Mouse (Mus musculus): ENCODE data around the gene Asb7. TPM values are rescaled to one million over a fixed set of nuclear protein-coding genes. Genes with fewer than 3 reads are reported as not detected.

The Asb7 gene
- 10 to 100 TPM in 1 of 2 experiments, 1 to 10 TPM in 1; 9.9 to 13.7 TPM for total RNA-seq (2021)

GRCm38 (mm10) chr7:66689294-66689619 lies at the start of gene Asb7:
Asb7 (minus strand) TSS chr7:66689596.
- DNase-seq = no peak

DNA sequence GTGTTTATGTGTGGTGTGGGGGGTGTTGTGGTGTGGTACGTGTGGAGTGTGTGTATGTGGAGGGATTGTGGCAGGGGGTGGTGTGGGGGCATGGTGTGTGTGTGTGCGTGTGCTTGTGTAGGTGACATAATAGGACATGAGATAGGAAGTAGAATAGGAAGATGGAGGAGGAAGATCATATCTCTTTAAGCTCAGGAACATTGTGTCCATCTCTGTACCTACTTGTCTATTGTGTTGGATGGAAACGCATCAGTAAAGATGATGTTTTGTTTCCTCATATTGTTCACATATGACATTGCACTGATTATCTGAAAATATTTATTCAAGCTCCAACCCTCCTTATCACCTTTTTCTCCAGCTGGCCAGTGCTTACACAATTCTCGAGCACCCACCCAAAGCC lies 48.0 kb upstream of the Asb7 start:
- no peak for DNase-seq

DNA sequence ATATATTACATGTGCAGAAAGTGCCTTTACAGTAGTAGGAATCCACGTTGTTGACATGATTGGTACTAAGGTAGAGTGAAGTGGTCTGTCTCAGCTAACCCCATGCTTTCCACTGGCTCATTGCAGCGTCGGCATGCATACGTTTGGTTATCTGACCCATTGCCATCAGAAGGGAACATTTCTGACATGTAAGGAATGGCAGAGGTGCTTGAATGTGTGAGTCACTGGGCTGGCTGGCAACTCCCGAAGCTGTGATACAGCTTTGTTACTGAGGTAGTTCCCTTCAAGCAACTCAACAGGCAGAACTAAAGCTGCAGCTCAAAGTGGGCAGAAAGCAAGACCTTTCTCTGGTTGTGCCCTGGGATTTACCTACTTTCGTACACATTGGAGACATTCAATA lies 45.6 kb upstream of the Asb7 start:
- DNase-seq = no peak

DNA sequence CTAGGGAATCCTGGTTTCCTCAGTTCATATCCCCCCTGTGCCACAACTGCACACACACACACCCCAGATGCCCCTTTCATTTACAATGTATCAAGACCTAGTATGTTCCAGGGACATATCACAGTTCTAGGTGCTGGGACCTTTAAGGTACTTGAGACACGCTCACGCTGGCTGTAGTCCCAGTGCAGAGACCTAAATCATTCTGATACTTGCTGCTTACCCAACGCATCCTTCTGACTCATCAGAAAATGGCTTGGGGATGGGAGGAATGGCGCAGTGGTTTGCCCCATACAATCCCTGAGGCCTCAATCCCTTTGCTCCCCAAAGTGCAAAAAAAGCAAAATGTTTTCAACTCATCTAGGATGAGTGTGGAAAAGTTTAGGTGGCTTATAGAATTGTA lies 45.1 kb upstream of the Asb7 start:
- DNase-seq = no peak

DNA sequence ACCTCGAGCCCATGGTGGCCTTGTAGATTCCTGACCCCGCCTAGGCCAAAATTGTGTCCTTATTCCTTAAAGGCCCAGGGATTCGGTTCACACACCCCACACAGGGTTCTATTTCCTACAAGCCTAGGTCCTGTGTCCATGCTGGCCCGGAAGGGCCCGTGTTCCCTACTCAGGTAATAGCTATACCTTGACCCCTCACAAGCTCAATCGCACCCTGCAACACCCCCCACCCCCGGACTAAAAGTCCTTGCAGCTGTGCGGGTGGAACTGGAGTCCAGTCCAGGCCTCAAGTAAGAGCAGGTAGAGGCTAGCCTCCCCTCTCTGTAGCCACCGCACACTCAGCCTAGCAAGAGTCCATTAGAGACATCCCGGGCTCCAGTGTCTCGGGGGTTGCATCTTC lies 44.5 kb upstream of the Asb7 start:
- DNase-seq = no peak

DNA sequence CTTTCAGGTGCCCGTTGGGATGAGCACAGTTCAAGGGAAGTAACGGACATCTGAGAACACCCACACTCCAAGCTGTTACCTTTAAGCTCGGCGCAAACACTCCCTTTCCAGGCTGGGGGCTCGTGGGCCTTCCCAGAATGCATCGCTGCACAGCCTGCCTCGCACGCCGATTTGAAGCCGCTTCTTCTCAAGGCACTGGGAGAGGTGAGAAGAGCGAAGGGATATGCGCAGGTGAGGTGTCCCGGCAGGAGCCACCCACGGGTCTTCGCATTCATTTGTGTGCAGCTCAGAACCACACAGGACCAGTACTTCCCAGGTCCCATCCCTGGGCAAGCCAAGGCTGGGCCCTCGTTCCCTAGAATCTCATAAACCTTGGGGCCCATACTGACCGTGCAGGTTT lies 44.0 kb upstream of the Asb7 start:
- no peak for DNase-seq

DNA sequence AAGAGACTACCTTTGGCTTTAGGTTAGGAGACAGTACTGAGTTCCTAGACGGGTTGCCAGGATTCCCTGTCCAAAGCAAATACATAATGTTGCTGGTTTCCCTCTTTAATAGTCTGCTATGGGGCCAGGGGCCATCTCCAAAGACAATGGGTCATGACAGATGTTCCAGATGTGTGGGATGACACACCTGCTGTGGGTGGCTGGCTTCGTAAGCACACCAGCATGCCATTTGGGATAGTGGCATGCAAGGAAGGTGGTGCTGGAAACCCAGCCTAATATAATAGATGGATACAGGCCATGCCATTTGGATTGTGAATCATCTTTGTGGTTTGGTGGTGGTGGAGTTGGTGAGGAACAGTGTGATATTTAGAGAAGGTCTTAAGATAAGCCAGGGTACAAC lies 39.8 kb upstream of the Asb7 start:
- DNase-seq = no peak

GRCm38 (mm10) chr7:66728072-66728471 lies 38.7 kb upstream of the Asb7 start:
- DNase-seq = no peak

DNA sequence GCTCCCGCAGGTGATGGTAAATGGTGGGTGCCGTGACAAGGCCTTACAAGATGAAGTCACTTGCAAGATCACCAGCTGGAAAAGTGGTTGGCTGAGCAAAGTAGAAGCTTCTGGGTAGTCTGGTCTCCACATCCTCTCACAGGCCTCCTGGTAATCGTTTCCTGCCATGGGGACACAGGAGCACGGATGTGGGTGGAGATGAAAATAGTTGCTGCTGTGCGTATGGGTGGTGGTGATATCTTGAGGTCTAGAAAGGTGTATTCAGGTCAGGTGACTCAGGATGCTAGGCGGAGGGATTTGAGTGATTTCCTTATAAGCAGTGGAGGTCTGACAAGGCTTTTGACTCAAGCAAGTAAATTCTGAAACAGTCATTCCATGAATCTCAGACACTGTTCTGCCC lies 35.6 kb upstream of the Asb7 start:
- no peak for DNase-seq

GRCm38 (mm10) chr7:66724514-66724913 lies 35.1 kb upstream of the Asb7 start:
- DNase-seq = no peak

DNA sequence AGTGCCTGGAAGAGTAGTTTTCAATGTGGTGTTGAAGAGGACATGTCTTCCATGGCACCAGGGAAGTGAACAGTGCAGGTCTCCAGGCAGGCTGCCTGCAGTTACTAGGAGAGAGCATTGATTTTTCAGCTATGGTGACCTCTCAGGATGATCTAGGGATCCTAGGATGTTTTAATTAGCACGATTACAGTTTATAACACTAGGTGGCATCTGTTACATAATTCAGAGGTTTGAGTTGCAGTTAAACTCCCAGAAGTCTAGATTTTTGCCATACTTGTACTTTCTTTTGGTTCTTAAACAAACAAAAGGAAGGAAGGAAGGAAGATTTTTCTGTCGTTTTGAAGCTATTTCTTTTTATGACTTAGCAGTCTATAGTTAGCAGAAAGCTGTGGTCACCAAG lies 21.8 kb upstream of the Asb7 start:
- no peak for DNase-seq

DNA sequence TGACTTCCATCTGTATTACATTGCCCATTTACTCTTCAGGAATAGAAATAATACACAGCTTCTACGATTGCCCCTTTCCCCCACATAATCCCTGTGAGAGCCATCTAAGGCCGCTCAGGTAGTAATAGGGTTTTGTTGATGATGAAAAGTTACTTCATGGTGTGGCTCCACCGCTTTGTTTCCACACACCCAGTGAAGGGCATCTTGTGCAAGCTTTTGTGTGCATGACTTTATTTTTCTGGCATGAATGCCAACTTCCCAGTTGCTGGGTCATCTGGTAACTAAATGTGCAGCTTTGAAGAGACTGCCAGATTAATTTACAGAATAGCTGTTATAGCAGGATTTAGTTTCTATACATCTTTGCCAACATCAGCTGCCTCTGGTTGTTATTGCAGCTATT lies 15.2 kb upstream of the Asb7 start:
- DNase-seq = no peak

GRCm38 (mm10) chr7:66702721-66703120 lies 13.3 kb upstream of the Asb7 start:
- no peak for DNase-seq

GRCm38 (mm10) chr7:66694467-66694866 lies 5.1 kb upstream of the Asb7 start:
- no peak for DNase-seq

DNA sequence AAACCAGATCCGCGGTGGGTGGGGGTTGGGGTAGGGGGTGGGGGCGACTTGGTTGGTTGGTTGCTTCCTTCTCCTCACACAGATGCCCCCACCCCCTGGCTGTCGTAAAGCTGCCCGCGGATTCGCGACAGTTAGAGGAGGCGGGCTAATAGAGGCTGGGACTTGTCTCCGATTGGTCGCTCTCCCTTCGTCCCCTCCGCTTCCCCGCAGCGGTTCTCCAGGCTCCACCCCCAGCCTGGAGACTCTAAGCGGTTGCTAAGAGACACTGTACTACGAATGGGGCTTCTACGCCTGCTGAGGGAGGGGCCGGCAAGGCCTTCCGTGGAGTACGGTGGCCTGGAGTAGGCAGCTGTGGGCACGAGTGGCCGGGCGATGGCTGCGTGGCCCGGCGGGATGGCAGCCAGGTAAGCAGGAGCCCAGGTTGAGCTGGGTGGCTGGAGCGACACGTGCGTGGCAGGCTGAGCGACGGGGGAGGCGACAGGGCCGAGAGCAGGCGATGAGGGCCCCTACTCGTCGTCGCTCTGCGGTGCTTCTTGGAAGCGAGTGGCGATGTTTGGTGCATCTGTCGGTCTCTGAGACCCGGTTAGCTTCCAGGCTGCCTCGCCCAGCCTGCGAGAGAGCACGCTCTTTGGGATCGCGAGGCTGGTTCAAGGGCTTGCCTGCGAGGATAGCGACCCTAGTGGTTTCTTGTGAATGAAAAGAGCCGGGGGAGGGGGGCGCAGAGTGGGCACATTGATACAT lies 394 bp upstream of the Asb7 start, which contains the start of gene Lins1:
Gene Lins1 (plus strand): TSS at position 270 of the 741 bp plus-strand sequence.
- peak; percentile 97 for DNase-seq

DNA sequence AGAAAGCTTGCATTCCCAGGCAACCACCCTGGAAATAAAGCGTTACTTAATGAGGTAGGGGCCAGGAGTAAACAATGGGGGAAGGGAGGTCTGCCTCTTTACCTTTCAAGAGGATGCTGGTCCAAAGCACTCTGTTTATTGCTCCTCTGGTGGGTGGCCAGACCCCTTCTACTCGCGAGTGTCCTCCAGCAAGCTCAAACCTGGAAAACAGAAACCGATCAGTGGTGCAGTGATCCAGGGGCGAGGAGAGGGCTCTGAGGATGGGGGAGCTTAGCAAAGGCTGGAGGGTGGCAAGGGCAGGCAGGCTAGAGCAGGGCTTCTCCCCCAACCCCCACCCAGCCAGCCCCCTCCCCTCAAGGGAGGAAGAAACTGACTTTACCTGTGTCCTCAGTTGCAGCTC lies 675 bp downstream of the Asb7 start:
- DNase-seq = no peak

DNA sequence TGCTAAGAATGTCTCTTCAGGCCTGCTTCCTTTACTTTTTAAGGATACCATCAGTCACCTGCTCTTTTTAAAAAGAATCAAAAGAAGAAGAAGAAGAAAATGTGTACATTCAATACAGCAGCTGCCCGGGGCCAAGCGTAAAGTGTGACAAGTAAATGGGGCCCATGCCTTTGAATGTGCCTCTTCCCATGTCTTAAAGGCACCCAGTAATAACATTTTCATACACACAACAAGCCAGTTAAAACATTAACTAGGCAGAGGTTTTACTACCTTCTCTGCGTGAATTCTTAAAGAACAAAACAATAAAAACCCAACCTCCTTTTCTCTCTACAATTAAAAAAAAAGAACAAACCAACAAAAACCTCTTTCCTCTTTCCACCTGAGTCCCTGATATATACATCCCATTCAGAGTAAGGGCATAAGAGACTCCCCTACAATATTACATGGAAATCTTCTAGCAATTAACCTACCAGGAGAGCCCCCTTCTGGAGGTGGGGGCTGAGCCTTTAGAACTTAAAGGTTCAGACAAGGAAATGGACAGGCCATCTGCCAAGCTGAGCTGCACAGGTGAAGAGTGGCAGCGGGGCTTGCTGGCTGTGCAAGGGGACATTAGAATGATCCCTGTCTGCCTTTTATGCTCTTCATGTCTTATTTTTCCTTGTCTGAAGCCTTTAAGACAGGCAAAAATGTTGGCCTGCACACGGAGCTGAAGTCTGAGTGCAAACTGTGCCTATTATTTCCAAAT lies 7.1 kb downstream of the Asb7 start:
- no peak for DNase-seq

DNA sequence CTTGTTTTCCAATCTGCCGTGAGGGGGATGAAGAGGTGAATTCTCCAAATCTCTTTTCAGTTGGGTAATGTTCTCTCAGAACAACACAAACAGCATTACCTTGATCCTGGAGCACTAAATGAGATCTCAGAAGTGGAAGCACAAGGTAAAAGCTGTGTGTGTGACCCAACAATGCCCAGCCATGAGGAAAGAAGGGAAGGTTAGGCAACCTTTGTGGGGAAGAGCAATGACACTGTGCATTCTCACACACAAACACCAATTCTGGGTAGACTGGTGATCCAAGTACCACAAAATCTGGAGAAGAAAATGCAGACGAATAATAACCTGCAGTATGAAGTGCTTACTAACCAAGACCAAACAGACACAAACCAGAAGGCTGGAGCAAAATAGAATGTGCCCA lies 13.6 kb downstream of the Asb7 start:
- DNase-seq = no peak

GRCm38 (mm10) chr7:66667064-66667463 lies 22.3 kb downstream of the Asb7 start:
- no peak for DNase-seq

DNA sequence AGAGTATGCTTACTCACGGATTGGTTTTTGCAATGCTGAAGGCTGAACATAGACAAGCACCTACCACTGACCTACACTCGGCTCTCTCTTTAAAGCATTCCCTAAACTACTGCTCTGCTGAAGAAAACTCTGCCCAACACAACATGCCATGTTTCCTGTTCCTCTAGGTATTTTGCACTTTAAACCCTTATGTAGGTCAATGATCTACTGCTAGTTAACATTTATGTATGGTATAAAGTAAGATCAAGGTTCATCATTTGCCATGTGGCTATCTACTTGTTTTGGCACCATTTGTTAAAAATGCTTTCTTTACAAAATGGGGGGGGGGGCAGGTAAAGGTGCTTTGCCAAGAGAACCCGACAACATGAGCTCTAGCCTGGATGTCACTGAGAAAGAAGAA lies 25.8 kb downstream of the Asb7 start:
- no peak for DNase-seq

DNA sequence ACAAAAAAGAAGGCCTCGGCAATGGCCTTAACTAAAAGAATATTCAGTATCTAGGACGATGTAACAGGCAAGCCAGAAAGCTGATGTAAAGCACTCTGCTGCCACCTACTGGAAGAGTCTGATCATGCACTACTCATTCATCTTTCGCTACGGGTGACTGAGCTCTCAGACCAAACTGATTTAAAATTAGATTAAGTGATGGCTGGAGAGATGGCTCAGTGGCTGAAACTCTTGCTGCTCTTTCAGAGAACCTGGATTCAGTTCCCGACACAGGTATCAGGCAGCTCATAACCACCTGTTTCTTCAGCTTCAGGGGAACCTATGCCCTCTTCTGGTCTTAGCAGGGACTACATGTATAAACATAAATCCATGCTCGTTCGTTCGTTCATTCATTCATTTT lies 27.8 kb downstream of the Asb7 start:
- DNase-seq = peak; percentile 86

DNA sequence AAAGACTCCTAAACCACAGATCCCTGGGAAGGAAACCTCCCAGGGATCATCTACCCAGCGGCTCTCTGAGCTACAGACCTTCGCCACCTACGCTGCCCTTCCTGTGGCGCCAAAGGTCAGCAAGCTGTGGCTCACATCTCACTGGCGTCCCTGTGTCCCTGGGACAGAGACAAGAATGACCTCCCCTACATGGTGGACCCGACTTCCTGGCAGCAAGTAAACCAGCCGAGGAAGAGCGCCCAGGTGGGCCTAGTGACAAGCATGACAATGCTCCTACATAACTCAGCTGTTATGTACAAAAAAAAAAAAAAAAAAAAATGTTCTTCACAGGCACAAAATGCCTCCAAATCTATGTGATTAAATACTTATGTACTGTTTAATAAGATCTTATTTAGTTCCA lies 28.4 kb downstream of the Asb7 start:
- DNase-seq = no peak

DNA sequence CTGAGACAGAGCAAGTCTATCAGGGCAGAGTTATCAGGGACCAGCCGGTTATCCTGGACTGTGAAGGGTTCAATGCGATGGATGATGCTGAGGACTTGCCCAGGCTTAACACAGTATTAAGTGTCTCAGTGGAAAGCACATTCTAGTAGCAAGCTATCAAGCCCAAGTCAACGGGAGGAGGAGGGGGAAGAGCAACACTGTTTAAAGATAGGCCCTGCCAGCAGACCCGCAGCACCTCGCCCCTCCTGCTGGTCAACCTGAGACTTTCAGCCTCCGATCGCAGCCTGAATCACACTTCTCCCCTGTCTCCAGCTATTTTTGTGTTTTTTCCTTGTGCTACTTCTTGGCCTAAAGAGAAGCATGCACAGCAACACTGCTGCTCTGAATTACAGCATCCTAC lies 29.1 kb downstream of the Asb7 start:
- peak; percentile 21 for DNase-seq

DNA sequence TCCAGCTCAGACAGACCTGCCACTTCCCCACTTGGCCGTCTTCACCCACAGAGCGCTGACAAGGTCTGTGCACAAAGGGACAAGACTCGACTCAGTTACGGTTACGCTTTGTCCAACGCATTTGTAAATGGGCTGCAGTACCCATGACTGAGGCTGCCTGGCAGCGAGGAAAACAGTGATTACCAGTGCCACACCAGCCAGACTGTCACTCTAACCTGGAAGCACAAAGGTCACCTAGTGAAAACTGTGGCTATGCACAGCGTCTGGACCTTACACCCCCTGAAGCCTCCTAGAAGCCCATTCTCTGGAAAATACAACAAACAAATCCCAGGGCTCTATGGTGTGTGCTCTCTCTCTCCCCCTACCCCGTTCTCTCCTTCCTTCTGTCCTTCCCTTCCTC lies 33.9 kb downstream of the Asb7 start:
- no peak for DNase-seq

All from heart, postnatal 4 days (tissue).